Mouse (Mus musculus) layer of hippocampus, postnatal 14 days (tissue): ENCODE measurements around the gene Tctex1d1. TPM values are rescaled to one million over a fixed set of nuclear protein-coding genes. Genes with fewer than 3 reads are reported as not detected.

Experiments
- DNase-seq, 2 experiments: peaks; one replicate each; pipeline ENCODE4 v3.0.0; 2021 to 2022; ENCODE audit warnings: low spot score in 2 of 2, mixed read lengths in 1 of 2
- total RNA-seq, 2 experiments: library from RNA; stranded (reverse); gene quantifications; 2 replicates each; pipeline ENCODE4 v1.2.3; 2021

Gene Tctex1d1
- total RNA-seq, 2 experiments from 2014 or later, result 0.76 to 1.2 TPM

DNA sequence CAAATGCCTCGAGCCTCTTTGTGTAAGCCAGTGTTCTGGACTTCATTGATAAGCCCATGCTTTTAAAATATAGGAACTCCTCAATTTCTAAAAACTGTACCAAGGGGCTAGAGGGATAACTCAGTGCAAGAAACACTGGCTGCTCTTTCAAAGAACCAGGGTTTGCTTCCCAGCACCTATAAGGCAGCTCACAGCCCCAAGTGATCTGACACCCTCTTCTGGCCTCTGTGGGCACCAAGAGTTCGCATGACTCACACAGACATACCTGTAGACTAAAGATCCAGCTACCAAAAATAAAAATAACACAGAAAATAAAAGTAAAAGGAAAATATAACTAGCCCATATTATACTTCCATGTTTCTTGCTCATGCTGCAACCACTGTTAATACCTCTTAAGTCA, 9.3 kb downstream of the Tctex1d1 start:
- DNase-seq, result no peak

DNA sequence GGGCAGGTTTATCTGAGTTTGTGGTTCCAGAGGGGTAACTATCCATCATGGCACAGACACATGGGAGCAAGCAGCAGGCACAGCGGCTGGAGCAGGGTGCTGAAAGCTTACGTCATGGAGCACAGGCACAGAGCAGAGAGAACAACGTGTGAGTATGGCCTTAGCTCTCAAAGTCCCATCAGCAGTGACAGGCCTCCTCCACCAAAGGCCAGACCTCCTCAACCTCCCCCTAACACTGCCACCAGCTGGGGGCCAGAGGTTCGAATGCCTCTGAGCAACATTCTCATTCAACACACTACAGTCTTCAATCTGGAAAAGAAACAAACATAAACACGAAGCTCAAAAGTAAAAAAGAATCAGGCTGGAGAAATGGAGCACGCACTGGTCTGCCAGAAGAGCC, 10.1 kb downstream of the Tctex1d1 start:
- no peak for DNase-seq

DNA sequence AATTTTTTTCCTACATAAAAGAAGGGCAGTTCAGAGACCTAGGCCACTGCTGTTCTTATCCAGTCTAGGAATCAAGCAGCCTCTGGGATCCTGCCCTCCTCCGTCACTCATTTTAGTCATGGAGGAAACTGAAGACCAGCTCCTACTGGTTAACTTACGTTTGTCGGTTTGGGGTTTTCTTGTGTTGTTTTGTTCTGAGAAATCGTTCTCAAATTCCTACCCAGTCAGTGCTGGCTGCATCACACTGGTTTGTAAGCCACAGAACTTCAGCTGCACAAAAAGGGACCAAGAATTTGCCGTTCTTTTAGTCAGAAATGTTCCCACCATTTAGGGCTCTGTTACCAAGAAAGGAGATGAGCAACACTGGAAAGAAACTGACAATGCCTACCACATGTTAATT, 11.0 kb downstream of the Tctex1d1 start:
- DNase-seq, result no peak

DNA sequence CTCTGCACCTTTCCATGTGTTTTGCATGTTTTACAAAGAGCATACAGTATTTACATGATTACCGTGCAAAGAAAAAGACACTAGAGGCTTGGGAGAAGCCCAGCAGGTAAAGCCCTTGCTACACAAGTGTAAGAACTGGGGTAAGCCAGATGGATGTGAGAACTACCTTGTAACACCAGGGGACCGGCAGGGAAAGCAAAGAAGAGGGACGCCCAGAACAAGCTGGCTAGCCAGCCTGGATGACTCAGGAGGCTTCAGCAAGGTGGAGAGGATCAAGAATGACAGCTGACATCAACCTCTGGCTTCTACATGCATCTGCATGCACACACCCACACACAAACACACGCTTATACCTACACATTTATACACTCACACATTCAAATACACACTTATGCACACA, 11.6 kb downstream of the Tctex1d1 start:
- no peak for DNase-seq

DNA sequence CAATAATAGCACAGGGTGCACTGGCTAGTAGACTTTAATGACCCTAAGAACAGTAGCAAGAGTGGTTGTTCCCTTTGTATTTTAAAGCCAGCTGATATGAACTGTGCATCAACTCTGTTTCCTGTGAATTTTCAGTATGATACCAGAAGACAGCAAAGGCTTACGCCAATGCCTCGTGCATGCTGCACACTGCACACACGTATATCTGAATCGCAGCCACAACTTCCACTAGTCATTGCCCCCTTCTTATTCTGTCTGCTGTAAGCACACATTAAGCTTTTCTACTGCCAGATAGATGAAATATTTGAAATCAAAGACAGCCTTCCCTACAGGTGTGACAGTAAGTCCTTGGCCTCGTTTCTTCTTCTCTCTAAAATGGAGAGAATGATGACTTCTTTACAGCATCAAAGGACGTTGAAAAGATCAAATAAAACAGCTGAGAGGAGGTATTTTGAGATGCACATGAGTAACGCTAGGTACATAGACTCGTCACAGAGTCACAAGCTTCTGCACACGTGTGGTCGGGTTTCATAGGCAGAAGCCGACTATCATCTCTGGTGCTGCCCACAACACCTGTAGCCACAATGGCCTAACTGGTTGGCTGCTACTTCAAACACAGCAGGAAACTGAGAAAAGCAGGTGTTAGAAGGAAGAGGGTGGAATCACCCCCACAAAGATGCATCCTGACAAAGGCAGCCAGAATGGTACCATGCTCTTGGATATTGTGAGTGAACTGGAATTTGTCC, 12.4 kb downstream of the Tctex1d1 start:
- no peak for DNase-seq

DNA sequence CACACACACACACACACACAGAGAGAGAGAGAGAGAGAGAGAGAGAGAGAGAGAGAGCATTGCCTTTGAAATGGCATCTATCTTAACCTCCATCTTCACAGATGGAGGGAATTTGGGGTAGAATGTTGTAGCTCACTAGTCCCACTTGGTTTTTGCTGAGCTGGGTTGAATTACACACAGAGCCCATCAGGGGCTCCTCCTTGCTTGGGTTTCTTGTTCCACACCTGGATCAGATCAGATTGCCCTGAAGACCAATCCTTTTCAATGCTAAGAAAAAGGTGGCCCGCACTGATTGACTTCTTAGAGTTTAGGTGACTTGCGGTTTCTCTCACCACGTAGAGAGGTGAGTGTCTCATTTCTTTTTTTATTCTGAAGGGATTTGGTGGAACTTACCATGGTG, 13.3 kb downstream of the Tctex1d1 start:
- no peak for DNase-seq

DNA sequence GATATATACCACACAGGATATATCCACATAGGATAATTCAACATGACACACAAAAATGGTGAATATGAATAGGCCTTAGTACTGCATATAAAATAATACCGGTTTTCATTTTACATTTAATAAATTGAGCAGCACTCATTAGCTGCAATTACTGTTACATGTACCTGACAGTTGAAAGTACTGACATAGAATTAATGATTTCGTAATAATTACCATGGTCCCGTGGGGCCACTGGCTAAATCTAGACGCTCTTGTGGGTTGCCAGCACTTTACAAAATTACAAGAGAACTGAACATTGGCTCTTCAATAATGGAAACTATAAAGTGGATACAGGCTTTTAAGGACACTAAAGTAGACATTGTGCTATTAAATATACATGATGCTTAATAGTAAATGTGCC, 26.3 kb downstream of the Tctex1d1 start:
- no peak for DNase-seq

DNA sequence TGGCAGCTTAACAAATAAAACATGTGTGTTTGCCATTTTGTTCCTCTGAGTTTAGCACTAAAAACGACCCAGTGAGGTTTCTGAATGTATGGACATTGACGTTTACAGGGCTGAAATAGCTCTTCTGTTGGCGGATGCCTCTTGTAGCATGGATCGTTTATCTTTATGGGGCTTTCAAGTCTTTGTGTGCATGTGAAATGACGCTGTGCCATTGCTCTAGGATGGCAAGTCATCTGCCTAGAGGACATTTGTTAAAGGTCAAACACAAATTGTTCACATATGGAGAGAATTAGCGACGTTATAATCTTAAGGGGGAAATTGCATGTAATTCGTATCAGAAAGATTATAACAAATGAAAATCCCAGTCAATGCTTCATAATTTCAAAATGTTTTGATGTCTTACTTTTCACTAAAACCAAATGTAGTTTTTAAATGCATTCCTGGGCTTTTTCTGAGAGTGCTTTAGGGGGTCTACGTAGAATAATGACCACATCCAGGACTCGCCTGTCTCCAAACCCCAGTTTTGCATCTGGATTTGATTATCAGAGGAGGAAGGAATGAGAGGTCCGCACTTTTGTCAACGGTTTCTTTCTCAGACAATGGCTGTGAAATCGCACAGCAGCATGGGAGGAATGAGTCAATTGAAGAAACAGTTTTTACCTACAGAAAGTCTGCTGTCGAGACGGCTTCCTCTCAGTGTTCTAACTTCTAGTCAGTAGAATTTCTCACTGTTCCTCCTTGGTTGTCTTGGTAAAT, 27.0 kb downstream of the Tctex1d1 start:
- DNase-seq, result no peak

DNA sequence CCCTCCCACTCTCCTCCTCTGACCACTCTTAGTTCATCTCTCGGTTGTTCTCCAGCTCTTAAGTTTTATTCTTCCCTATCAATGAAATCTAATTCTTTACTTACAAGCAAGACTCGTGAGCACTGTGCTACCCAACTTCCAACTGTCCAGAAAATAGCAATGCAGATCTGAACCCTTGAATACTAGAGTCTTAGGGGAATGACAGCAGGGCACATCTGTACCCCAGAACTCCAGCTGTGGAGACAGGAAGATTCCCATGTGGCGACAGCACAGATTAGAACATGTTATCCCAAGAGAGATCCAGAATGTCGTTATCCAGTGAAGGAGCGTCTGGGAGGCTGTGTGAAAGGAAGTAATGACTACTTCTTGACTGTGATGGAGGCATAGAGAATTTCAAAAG, 27.9 kb downstream of the Tctex1d1 start:
- no peak for DNase-seq

DNA sequence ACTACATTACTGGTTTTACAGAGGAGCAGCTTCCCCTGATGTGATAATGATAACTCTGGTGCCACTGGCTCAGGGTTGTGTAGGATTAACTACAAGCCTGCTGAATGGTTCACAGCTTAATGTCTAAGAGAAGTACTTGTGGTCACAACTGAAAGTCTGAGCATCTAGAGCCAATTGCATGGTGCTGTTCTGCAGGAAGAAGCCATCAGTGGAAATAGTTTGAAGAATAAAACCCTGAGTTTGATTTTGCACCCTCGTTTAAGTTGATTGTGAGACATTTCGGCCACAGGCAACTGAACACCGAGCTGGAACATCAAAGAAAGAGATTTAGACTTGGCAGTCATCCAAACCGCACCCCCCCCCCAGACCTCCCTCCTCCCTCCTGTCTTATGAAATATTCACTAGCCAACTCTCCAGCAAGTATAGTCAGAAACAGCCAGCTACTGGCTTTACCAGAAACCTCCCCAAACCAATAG, 28.6 kb downstream of the Tctex1d1 start:
- DNase-seq, result no peak

DNA sequence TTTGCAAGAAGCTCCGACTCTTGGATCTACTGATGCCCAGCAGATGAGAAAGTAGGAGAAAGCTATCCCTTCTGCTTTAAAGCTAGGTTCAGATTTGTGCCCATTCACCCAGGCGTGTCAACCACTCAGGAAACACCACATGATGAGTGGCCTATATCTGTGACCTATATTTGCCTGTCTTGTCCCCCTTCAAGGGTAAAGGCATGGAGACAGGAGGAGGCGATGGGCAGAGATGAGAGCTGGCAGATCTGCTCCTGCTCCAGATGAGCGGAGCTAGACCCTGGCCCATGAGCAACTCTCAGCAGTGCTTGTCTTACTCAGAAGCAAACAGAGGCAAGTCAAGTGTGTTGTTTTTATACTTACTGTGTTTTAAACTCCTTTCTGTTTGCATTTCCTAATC, 32.3 kb downstream of the Tctex1d1 start:
- DNase-seq, result no peak

DNA sequence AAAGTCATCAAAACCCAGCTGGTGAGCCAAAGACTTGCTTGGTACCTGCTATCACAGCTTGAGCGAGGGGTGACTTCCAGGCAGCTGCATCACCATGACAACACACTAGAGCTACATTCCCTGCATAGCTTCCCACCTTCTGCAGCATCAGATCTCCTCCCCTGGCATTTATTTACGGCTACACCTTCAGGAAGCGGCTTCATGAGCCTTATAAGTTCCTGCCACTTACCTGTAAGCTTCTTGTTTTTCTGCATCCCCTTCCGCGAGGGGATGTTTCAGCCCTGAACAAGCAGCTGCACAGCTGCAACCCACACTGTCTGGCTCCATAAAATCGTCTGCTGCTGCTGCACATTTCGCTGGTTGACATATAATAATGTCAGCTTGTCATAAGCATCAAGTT, 33.4 kb downstream of the Tctex1d1 start:
- peak in 1 of 2 experiments; percentile 9 for DNase-seq

DNA sequence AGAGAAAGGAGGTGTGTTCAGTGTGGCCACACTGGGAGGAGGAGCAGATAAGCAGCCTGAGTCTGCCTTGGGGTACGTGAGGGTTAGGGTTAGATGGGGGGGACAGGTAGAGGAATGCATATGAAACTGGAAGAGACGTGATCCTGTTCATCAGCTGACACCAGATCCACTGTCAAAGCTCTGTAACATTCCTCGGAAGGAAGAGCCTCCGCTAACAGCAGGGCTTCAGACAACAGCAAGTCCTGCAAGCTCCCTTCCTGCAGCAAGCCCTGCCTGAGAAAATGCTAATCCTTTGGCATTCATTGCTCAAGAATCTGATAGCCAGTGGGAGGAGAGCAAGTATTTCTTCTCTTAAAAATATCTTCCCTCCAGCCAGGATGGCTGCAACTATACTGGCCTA, 35.1 kb downstream of the Tctex1d1 start:
- DNase-seq, result no peak

DNA sequence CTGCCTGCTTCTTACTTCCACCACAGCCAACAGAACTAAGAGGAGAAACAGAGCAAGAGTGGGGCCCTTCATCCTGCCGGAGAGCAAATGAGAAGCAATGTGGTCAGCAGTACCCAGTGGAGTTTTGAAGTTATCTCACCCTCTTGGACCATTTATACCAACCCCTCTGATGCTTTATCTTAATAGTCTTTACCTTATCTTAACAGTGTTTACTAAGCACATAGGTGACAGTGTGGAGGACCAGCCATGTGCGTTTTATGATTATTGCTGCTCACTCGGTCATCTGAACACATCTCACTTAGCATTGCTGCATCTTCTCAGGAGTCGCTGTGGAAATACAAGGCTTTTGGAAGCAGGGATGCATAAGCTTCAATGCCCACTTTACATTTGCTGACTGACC, 48.2 kb downstream of the Tctex1d1 start, which contains the start of gene Insl5:
Insl5 (minus strand) TSS at position 222 of the 400 bp plus-strand sequence.
- DNase-seq, result no peak

DNA sequence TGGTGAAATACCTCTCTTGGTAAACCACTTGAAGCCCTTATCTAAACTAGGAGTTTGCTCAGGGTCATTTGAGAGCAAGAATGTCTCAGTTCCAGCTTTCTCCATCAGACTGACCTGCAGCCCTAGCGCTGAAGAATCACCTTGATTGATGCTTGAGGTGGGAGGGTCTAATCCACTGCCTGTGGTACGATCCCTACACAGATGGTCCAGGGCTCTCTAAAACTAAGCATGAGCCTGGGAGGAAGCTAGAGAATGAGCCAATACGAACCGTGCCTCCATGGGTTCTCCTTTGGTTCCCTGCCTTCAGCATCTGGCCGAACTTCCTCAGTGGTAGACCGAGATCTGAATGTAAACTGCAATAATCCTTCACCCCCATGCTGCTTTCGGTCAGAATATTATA, 49.3 kb downstream of the Tctex1d1 start:
- no peak for DNase-seq

DNA sequence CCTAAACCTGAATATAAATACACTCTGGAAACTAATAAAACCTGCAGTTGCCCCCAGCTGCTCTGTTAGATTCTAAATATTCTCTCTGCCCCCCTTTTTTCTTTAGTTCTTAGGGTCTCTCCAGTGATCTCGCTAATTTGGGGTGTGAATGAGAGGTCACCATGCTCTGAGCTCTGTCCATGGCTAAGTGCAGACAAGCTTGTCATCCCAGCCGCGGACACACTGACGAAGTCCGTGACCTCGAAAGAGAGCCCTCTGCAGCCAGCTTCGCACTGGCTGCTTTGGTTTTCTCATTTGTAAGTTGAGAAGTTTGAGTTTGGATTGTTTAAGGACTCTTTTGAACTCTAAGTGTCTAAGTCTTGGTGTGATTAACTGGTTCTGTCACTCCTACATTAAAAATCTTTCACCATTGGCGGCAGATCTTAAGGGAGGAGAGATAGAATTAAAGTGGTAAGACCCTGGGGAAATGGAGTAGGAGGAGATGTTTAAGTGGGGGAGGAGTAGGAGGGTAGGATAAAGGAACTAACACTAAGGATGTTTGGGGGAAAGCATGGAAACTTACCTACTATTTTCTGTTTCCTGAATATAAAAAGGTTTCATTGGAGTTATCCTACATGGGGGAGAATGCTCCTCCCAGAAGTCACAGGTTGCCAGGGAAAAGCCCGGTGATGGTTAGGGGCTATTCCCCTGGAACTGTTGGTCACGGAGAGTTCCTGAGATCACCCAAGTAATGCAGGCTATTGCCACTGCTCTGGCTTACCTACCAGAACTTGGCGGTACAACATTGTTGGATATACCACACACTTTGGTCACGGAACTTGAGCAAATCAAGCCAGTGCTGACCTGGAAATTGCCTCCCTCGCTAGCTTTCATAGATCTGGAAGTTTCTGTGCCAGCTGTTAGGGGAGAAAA, 50.0 kb downstream of the Tctex1d1 start:
- no peak for DNase-seq

DNA sequence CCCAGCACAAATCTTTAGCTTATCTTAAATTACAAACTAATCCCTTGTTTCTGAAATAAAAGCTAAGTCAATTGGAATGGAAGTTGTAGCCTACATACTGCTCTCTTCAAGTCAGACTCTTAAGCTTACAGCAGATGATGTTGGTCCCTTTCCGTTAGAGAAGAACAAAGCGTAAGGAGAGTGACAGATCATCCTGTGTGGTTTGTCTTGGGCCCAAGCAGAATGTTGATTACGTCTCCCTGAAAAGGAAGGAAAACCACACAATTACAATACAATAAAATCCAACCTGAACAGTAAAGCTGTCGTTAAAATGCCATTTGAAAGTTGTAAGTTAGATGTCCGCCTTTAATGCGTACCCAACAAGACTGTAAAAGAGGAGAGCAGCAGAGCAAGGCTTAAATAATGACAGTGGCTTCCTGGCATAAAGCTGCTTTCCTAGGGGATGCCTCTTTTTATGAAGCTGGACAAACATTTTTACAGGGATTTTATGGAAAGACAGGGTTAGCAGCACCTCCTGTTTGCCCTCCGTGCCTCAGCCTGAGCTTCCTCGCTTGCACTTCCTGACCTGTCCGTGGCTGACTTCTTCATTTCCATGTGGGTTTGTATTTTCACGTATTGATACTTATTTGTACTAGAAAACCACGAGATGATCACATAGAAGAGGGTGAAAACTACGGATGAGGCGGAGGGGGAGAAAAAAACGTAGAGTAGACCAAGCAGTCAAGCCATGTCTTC, 60.9 kb downstream of the Tctex1d1 start:
- no peak for DNase-seq

DNA sequence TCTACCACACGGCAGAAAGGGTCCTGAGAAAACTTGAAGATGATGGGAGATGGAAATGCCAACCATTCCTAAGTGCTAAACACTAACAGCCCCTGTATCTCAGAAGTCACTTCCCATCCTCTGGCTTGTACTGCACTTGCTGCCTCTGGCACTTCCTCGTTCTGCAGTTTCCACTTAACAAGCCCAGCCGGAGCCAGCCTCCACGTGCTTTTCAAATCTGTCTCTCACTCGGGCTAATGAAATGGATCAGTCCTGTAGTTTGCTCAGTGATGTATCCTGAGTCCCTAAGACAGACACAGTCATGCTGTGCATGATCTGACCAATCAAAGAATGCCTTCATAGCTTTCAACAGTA, 61.4 kb downstream of the Tctex1d1 start:
- no peak for DNase-seq

DNA sequence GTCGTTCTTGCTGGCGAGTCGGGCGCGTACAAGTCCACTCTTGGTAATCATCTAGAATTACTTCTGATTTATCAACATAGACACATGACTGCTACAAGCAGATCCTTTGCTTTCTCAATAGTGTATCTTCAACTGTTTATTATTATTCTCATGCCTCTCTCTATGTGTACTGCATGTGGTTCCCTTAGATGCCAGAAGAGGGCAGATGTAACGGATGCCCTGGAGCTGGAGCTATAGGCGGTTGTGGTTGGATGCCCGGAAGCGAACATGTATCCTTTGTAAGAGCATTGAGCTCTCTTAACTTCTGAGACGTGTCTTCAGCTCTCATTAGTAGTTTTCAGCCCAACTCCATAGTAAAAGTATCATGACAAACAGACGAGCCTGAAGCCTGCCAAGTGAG, 64.6 kb downstream of the Tctex1d1 start:
- DNase-seq, result no peak

DNA sequence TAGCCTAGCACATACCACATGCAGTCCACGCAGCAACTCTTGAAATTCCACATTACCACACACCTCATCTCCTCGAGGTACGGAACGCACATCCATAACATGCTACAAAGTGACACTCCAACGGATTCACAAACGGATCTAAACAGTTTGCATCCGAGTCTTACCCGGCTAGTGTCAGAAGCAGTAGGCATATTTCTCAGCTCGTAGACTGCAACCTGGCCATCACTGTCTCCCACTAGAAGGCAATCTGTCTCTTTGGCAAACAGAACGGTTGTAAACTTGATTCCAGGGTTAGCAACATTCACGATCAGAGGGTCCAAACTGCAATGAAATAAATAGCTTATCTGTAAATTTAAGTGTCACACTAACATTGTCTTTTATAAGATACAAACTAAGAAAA, 69.6 kb downstream of the Tctex1d1 start:
- peak in 1 of 2 experiments; percentile 48 for DNase-seq
